Mouse (Mus musculus) ES-Bruce4 (cell line): ENCODE measurements around the gene Unc45b. TPM values are rescaled to one million over a fixed set of nuclear protein-coding genes. Genes with fewer than 3 reads are reported as not detected.

Experiments used
- H3K27ac ChIP-seq: 2 replicates; pipeline ENCODE4 v1.5.1; 2012; ENCODE audit warnings: low read length, inconsistent platforms; ENCODE audit not compliant: insufficient read depth
- H3K27me3 ChIP-seq: 2 replicates; pipeline ENCODE4 v1.6.1; 2012; ENCODE audit warnings: mild to moderate bottlenecking, low read length, inconsistent platforms; ENCODE audit not compliant: control insufficient read depth, poor library complexity, insufficient read depth, severe bottlenecking
- H3K36me3 ChIP-seq: 2 replicates; pipeline ENCODE4 v1.6.1; 2012; ENCODE audit warnings: inconsistent platforms, mild to moderate bottlenecking, low read length, moderate library complexity; ENCODE audit not compliant: control insufficient read depth, poor library complexity, insufficient read depth, severe bottlenecking
- H3K4me1 ChIP-seq: one replicate; pipeline ENCODE4 v1.8.1; 2011; ENCODE audit warnings: low read length; ENCODE audit not compliant: control insufficient read depth, insufficient read depth
- H3K4me3 ChIP-seq: 2 replicates; pipeline ENCODE4 v1.5.1; 2011; ENCODE audit warnings: low read depth, mild to moderate bottlenecking, low read length
- H3K9ac ChIP-seq: 2 replicates; pipeline ENCODE4 v1.6.1; 2012; ENCODE audit warnings: low read depth, mild to moderate bottlenecking, inconsistent platforms; ENCODE audit not compliant: poor library complexity, severe bottlenecking
- H3K9me3 ChIP-seq: replicated peaks from 2 replicates; pipeline ENCODE4 v1.6.1; 2012; ENCODE audit warnings: mild to moderate bottlenecking, low read length, inconsistent platforms; ENCODE audit not compliant: control insufficient read depth, poor library complexity, insufficient read depth, severe bottlenecking
- CTCF ChIP-seq: IDR thresholded peaks from one replicate; pipeline ENCODE4 v1.8.1; 2011; ENCODE audit warnings: low read depth, low read length
- EP300 ChIP-seq: IDR thresholded peaks from 2 replicates; pipeline ENCODE4 v1.6.1; 2011; ENCODE audit warnings: low read depth, low read length; ENCODE audit not compliant: insufficient read depth
- POLR2A ChIP-seq: IDR thresholded peaks from one replicate; pipeline ENCODE4 v1.8.1; 2011; ENCODE audit warnings: low read length; ENCODE audit not compliant: insufficient read depth
- polyA plus RNA-seq: library from polyadenylated mRNA; stranded (reverse); fragments of >200 nt; gene quantifications from 2 replicates; pipeline ENCODE4 v1.2.4, GENCODE M21; 2011; ENCODE audit warnings: low read depth; ENCODE audit not compliant: missing spikeins, insufficient read depth, insufficient read length

Unc45b gene
- 3.3 and 3.5 TPM in 2 replicates for polyA plus RNA-seq

DNA sequence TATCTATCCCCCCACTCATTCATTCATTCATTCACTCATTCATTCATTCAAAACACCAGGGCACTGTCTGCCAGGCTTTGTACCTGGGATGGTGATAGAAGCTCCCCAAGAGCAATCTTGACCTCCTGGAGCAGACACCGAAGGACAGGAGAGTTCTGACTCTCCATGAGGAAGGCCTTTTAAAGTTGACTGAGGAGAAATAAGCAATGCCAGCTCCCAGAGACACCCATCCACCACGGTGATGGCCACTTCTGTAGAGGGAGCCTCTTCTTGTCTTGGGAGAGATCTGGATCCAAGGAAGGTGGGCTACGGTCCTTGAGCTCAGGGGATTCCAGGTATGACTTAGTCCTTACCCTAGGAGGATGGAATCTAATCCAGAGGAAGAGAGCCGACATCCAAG, at the start of gene Unc45b:
Gene Unc45b, plus strand, starts transcription at position 301 of the 400 bp plus-strand sequence.
- Histone ChIP-seq H3K36me3 (peaks cover 11% of the 10 kb centered on the region; the same call in 1 of the 2 replicates), H3K4me1 (peaks cover 5% of the 10 kb centered on the region), H3K27me3 (no peaks in the 10 kb centered on the region), H3K4me3 (no peak within 1 kb of the TSS), H3K27ac (no peak within 1 kb of the TSS), H3K9me3 (no peaks in the 10 kb centered on the region), H3K9ac (no peak within 1 kb of the TSS)
- TF ChIP-seq POLR2A: no peak
- no peak for TF ChIP-seq EP300
- TF ChIP-seq CTCF: no peak

- H3K9ac ChIP-seq: no peak overlapping the region
- H3K27me3 ChIP-seq: no peaks in the 10 kb centered on the region
- H3K36me3 ChIP-seq: no peaks in the 10 kb centered on the region; the same call in 1 of the 2 replicates
- H3K9me3 ChIP-seq: no peaks in the 10 kb centered on the region
- peaks cover 2% of the 10 kb centered on the region for H3K4me1 ChIP-seq
- H3K4me3 ChIP-seq: no peak overlapping the region
- no peak overlapping the region for H3K27ac ChIP-seq
- TF ChIP-seq CTCF (no peak), POLR2A (no peak), EP300 (no peak)
Observed at GRCm38 (mm10) chr11:82860759-82861158, 49.6 kb upstream of the Unc45b start.

GRCm38 (mm10) chr11:82861558-82861957, 48.8 kb upstream of the Unc45b start:
- no peak overlapping the region for H3K27ac ChIP-seq
- no peak overlapping the region for H3K9ac ChIP-seq
- no peak overlapping the region for H3K4me3 ChIP-seq
- no peaks in the 10 kb centered on the region; the same call in 1 of the 2 replicates for H3K36me3 ChIP-seq
- no peaks in the 10 kb centered on the region for H3K27me3 ChIP-seq
- H3K9me3 ChIP-seq: no peaks in the 10 kb centered on the region
- TF ChIP-seq POLR2A (no peak), EP300 (no peak)
- peaks cover 2% of the 10 kb centered on the region for H3K4me1 ChIP-seq

- H3K27ac ChIP-seq: no peak overlapping the region
- no peak overlapping the region for H3K4me3 ChIP-seq
- H3K9ac ChIP-seq: no peak overlapping the region
- H3K36me3 ChIP-seq: no peaks in the 10 kb centered on the region; the same call in 1 of the 2 replicates
- TF ChIP-seq EP300 (no peak), CTCF (no peak), POLR2A (no peak)
- no peaks in the 10 kb centered on the region for H3K27me3 ChIP-seq
- H3K4me1 ChIP-seq: peaks cover 2% of the 10 kb centered on the region
- H3K9me3 ChIP-seq: no peaks in the 10 kb centered on the region
Observed at GRCm38 (mm10) chr11:82862638-82863037, 47.7 kb upstream of the Unc45b start.

- Histone ChIP-seq H3K27me3 (no peaks in the 10 kb centered on the region), H3K27ac (no peak overlapping the region), H3K9me3 (no peaks in the 10 kb centered on the region), H3K36me3 (no peaks in the 10 kb centered on the region; the same call in 1 of the 2 replicates), H3K4me3 (no peak overlapping the region), H3K4me1 (peaks cover 2% of the 10 kb centered on the region), H3K9ac (no peak overlapping the region)
- TF ChIP-seq EP300 (no peak), CTCF (no peak), POLR2A (no peak)
Observed at GRCm38 (mm10) chr11:82863059-82863458, 47.3 kb upstream of the Unc45b start.

- Histone ChIP-seq H3K27me3 (no peaks in the 10 kb centered on the region), H3K27ac (no peak overlapping the region), H3K36me3 (no peaks in the 10 kb centered on the region; the same call in 1 of the 2 replicates), H3K9ac (no peak overlapping the region), H3K4me1 (peaks cover 2% of the 10 kb centered on the region), H3K4me3 (no peak overlapping the region), H3K9me3 (no peaks in the 10 kb centered on the region)
- TF ChIP-seq POLR2A (no peak), CTCF (no peak), EP300 (no peak)
Observed at GRCm38 (mm10) chr11:82863488-82863931, 46.8 kb upstream of the Unc45b start.
